Mouse (Mus musculus) right cerebral cortex, postnatal 36 days (tissue): ENCODE results near the gene Cnst.
A peak's percentile ranks its signal among the peaks of the same experiment; 100 is the strongest.

Source experiments
- DNase-seq, 2 experiments: peaks; one replicate each; pipeline ENCODE4 v3.0.0; 2022; ENCODE audit warnings: low spot score in 2 of 2, mixed read lengths in 1 of 2

The Cnst gene

GRCm38 (mm10) chr1:179545768-179546550 is at the start of gene Cnst, which contains the start of gene Tfb2m:
Cnst (plus strand) TSS chr1:179546370.
Tfb2m (minus strand) TSS chr1:179546267.
- peak; percentile 97 to 98 for DNase-seq

GRCm38 (mm10) chr1:179499257-179499656 is 46.9 kb upstream of the Cnst start:
- DNase-seq: no peak

DNA sequence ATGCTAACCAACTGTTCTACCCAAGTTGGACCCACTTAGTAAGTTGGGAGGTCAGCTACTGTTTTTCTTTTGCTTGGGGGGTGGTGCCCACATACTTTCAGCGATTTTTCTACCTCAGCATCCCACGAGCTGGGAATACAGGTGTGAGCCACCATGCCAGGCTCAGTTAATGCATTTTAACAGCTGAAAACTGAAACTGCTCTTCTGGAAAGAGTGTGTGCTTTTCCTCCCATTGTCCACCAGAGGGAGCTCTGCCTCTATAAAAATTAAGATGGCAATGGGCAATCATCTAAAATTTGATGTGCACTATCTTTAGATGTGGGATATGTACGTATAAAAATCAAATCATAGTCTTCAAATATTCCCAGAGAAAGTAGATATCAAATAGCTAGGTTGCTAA is 43.6 kb upstream of the Cnst start:
- no peak for DNase-seq

- DNase-seq: no peak
Measured at GRCm38 (mm10) chr1:179506530-179507315, 39.4 kb upstream of the Cnst start.

DNA sequence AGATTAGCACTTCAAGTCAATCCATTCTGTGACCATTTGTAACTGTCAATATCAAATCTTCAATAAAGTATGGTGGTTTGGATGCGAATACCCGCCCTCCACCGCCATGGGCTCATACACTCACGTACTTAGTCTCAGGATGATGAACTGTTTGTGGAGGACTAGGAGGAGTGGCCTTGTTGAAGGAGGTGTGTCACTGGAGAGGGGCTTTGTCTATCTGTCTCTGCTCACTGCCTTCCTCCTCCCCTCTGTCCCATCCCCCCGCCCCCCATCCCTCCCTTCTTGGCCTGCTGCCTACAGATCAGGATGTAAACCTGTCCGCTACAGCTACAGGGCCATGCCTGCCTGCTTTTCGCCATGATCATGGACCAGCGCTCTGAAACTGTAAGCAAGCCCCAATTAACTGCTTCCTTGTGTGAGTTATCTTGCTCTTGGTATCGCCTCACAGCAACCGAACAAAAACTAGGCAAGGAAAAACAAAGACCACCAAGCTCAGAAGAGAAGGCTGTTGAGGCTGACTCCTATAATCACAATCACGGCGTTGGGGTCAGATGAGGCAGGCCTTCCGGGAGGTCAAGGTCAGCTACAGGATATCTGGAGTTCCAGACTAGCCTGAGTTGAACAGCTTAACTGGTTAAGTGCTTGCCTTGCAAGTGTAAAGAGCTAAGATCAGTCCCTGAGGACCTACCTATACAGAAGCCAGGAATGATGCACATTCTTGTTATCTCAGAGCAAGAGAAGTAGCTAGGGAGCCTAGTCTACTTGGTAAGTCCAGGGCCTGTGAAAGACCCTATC is 35.4 kb upstream of the Cnst start:
- no peak for DNase-seq

- peak; percentile 25 to 29 for DNase-seq
Measured at GRCm38 (mm10) chr1:179511895-179512294, 34.3 kb upstream of the Cnst start.

GRCm38 (mm10) chr1:179516941-179517712 is 29.0 kb upstream of the Cnst start:
- DNase-seq: no peak

- peak; percentile 70 to 73 for DNase-seq
Measured at GRCm38 (mm10) chr1:179517713-179518465, 28.3 kb upstream of the Cnst start, which contains the start of gene Smyd3. Smyd3 (minus strand) TSS chr1:179518041.

- no peak for DNase-seq
Measured at GRCm38 (mm10) chr1:179519901-179520300, 26.3 kb upstream of the Cnst start.

- no peak for DNase-seq
Measured at GRCm38 (mm10) chr1:179539054-179539453, 7.1 kb upstream of the Cnst start.

GRCm38 (mm10) chr1:179539887-179540286 is 6.3 kb upstream of the Cnst start:
- no peak for DNase-seq

GRCm38 (mm10) chr1:179541502-179541901 is 4.7 kb upstream of the Cnst start:
- DNase-seq: no peak

DNA sequence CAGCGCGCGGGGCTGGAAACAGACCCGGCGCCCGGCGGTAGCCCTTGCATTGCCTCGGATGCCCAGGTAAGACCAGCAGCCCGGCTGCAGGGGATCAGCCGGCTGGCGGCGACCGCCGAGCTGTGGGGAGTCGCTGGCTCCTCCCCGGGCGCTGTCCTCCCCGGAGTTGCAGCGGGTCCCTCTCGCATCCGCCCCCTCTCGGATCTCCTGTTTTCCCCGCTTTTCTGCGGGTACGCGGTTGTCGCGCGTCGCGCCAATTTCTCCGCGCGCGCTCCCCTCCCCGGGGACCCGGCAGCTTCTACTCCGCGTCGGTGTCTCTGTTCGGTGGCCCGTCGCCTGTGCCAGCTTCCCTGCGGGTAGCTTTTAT is 364 bp downstream of the Cnst start:
- DNase-seq: no peak

DNA sequence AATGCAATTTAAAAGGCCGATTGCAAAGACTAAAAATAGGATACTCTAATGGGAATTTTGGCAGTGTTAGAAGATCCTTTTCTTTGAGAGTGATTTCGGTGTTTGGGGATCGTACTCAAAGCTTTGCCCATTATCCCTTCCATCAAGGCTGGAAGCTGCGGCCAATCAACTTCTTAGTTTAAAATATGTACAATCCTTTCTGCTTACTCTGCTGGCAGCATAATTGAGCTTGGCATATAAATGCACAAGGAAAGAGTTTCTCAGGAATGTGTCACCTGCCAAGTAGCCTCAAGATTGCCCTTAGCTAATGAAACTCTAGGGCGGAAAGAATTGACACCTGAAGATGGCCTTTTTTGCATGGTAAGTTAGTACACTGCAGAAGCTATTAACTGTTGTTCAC is 1.0 kb downstream of the Cnst start:
- no peak for DNase-seq

- DNase-seq: no peak
Measured at GRCm38 (mm10) chr1:179548220-179548619, 2.0 kb downstream of the Cnst start.

DNA sequence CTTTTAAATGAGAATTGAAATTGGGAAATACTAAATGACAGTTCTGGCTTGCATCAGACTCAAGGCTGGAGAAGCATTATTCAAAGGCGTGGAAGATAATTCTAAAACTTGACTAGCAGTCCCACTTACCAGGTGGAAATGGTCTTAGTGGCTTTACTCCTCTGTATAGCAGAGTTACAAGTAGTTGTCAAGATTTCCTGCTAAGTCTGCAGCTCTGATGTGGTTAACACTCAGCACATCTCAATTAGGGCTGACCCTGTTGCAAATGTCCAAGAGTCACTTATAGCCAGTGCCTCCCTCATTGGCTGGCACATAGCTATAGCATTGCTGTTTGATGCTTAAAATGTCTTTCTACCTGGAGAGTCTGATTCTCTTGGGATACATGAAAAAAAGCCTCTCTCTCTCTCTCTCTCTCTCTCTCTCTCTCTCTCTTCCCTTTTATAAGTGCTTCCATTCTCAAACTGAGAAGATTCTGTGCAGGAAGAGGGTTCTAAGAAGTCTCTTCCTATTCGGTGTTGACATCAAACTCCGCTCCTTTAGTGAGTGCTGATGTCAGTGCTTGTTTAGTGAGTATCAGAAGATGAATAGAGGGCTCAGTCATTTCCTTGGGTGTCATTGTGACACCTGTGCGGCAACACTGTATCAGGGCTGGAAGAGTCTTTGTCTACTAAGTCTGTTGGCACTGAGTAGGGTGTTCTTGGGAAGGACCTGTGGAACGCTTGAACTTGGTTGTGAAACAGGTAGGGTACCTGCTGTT is 3.0 kb downstream of the Cnst start:
- no peak for DNase-seq

DNA sequence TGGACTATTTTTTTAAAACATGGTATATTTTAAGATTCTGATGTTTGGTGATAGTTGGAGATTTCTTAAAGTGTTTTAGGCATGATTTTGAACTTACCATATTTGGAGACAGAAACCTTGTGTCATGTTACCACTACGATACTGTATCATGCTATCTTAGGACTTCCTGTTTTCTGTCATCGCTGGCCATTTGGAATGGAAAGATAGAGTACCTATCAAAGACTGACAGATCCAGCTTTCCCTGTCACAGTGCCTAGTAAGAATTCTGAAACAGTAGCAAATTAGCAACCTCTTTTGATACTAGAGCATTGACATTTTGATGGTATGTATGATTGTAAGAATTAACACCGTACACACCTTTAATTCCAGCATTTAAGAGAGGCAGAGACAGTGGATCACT is 5.2 kb downstream of the Cnst start:
- no peak for DNase-seq

GRCm38 (mm10) chr1:179551921-179552320 is 5.8 kb downstream of the Cnst start:
- DNase-seq: no peak

DNA sequence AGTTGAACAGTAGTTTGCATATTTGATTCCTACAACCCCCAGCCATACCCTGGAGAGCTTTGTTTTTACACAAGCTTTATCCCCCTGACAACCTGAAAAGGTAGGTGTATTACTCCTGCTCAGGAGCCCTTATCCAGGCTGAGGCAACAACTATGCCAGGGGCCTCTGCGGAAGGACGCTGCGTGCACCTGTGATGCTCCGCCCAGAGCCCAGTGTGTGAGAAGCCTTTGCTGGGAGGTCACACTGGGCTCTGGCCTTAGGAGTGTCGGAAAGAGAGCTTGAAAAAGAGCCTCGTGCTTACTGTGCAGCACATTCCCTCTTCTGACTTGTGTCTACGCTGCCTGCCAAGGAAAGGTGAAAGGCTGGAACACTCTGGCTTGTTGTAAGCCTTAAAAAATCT is 6.6 kb downstream of the Cnst start:
- DNase-seq: no peak
